Mouse (Mus musculus): ENCODE measurements around the gene Zfp787. TPM values are rescaled to one million over a fixed set of nuclear protein-coding genes. Genes with fewer than 3 reads are reported as not detected.
"Not testable (repeated sequence)": the region's sequence is repeated elsewhere in the genome, so short reads cannot be mapped to it uniquely, and the experiment has no call there.

Zfp787 gene
- polyA plus RNA-seq, 1 experiment from 2014 or later = 27.8 TPM

GRCm38 (mm10) chr7:6143991-6144531 is 11.7 kb downstream of the Zfp787 start:
- 76% methylated on average over 2 of the region's 2 CpGs for WGBS
- no peak overlapping the region for H3K27ac ChIP-seq
- no peaks in the 10 kb centered on the region for H3K27me3 ChIP-seq
- H3K4me1 ChIP-seq = peaks cover 13% of the 10 kb centered on the region; the same call in 1 of the 2 replicates
- peaks cover 18% of the 10 kb centered on the region for H3K36me3 ChIP-seq (replicated peaks)
- no peak overlapping the region for H3K4me3 ChIP-seq (replicated peaks)
- H3K9ac ChIP-seq = no peak overlapping the region
- ATAC-seq (ENCODE audit: low FRiP score) = no peak
- H3K4me2 ChIP-seq = no peak overlapping the region
- H3K9me3 ChIP-seq = no peaks in the 10 kb centered on the region

GRCm38 (mm10) chr7:6139295-6139694 is 16.5 kb downstream of the Zfp787 start:
- ATAC-seq (ENCODE audit: low FRiP score) = no peak
- Histone ChIP-seq H3K27me3 (no peaks in the 10 kb centered on the region), H3K9me3 (no peaks in the 10 kb centered on the region), H3K4me1 (peaks cover 3% of the 10 kb centered on the region; the same call in 1 of the 2 replicates), H3K27ac (no peak overlapping the region), H3K4me2 (no peak overlapping the region), H3K9ac (no peak overlapping the region), H3K36me3 (replicated peaks) (peaks cover 26% of the 10 kb centered on the region), H3K4me3 (replicated peaks) (no peak overlapping the region)
- WGBS = 86% methylated on average over 3 of the region's 3 CpGs

- H3K27me3 ChIP-seq = no peaks in the 10 kb centered on the region
- H3K4me1 ChIP-seq = no peaks in the 10 kb centered on the region
- no peak overlapping the region for H3K4me3 ChIP-seq (replicated peaks)
- ATAC-seq (ENCODE audit: low FRiP score) = no peak
- H3K9me3 ChIP-seq = peaks cover 8% of the 10 kb centered on the region
- no peak overlapping the region for H3K9ac ChIP-seq
- H3K36me3 ChIP-seq (replicated peaks) = peaks cover 46% of the 10 kb centered on the region
- H3K27ac ChIP-seq = no peak overlapping the region
- H3K4me2 ChIP-seq = no peak overlapping the region
Measured at GRCm38 (mm10) chr7:6136497-6136896, 19.3 kb downstream of the Zfp787 start.

- H3K27me3 ChIP-seq = no peaks in the 10 kb centered on the region
- no peaks in the 10 kb centered on the region for H3K4me1 ChIP-seq
- ATAC-seq (ENCODE audit: low FRiP score) = no peak
- H3K9me3 ChIP-seq = peaks cover 8% of the 10 kb centered on the region
- H3K4me3 ChIP-seq (replicated peaks) = no peak overlapping the region
- H3K36me3 ChIP-seq (replicated peaks) = peaks cover 34% of the 10 kb centered on the region
- 85% methylated on average over 30 of the region's 30 CpGs for WGBS
- no peak overlapping the region for H3K27ac ChIP-seq
- no peak overlapping the region for H3K9ac ChIP-seq
- H3K4me2 ChIP-seq = no peak overlapping the region
Measured at GRCm38 (mm10) chr7:6132646-6133045, 23.2 kb downstream of the Zfp787 start.

GRCm38 (mm10) chr7:6130346-6130745 is 25.5 kb downstream of the Zfp787 start:
- ATAC-seq (ENCODE audit: low FRiP score) = no peak
- no peak overlapping the region for H3K9ac ChIP-seq
- no peak overlapping the region for H3K27ac ChIP-seq
- 47% methylated on average over 4 of the region's 4 CpGs for WGBS
- H3K36me3 ChIP-seq (replicated peaks) = peaks cover 26% of the 10 kb centered on the region
- no peaks in the 10 kb centered on the region for H3K27me3 ChIP-seq
- no peak overlapping the region for H3K4me3 ChIP-seq (replicated peaks)
- H3K9me3 ChIP-seq = peaks cover 8% of the 10 kb centered on the region
- H3K4me1 ChIP-seq = no peaks in the 10 kb centered on the region
- H3K4me2 ChIP-seq = no peak overlapping the region

- WGBS = 42% methylated on average over 7 of the region's 7 CpGs
- H3K4me3 ChIP-seq (replicated peaks) = no peak overlapping the region
- H3K27ac ChIP-seq = no peak overlapping the region
- H3K36me3 ChIP-seq (replicated peaks) = peaks cover 3% of the 10 kb centered on the region
- H3K27me3 ChIP-seq = no peaks in the 10 kb centered on the region
- H3K9ac ChIP-seq = no peak overlapping the region
- no peak overlapping the region for H3K4me2 ChIP-seq
- H3K4me1 ChIP-seq = no peaks in the 10 kb centered on the region
- no peaks in the 10 kb centered on the region for H3K9me3 ChIP-seq
- ATAC-seq (ENCODE audit: low FRiP score) = peak; percentile 56
Measured at GRCm38 (mm10) chr7:6126690-6127448, 28.9 kb downstream of the Zfp787 start.

- H3K9me3 ChIP-seq; ATAC-seq (ENCODE audit: low FRiP score); H3K9ac ChIP-seq; H3K36me3 ChIP-seq (replicated peaks); H3K4me1 ChIP-seq; H3K4me2 ChIP-seq; H3K27ac ChIP-seq; H3K4me3 ChIP-seq (replicated peaks); H3K27me3 ChIP-seq: not testable (repeated sequence)
- WGBS = 75% methylated on average over 1 of the region's 1 CpGs
Measured at GRCm38 (mm10) chr7:6121128-6121527, 34.7 kb downstream of the Zfp787 start.

GRCm38 (mm10) chr7:6120104-6120503 is 35.7 kb downstream of the Zfp787 start:
- 79% methylated on average over 2 of the region's 2 CpGs for WGBS

GRCm38 (mm10) chr7:6119501-6119900 is 36.3 kb downstream of the Zfp787 start:
- Histone ChIP-seq H3K4me3 (replicated peaks) (no peak overlapping the region), H3K27ac (no peak overlapping the region), H3K27me3 (no peaks in the 10 kb centered on the region), H3K9me3 (peaks cover 5% of the 10 kb centered on the region), H3K4me1 (no peaks in the 10 kb centered on the region), H3K4me2 (no peak overlapping the region), H3K36me3 (replicated peaks) (no peaks in the 10 kb centered on the region), H3K9ac (no peak overlapping the region)
- WGBS = 72% methylated on average over 3 of the region's 3 CpGs
- no peak for ATAC-seq (ENCODE audit: low FRiP score)

More at GRCm38 (mm10) chr7:6120104-6120503, 35.7 kb downstream of the Zfp787 start:
- H3K4me3 ChIP-seq (replicated peaks); H3K27ac ChIP-seq; ATAC-seq (ENCODE audit: low FRiP score); H3K27me3 ChIP-seq; H3K9me3 ChIP-seq; H3K4me1 ChIP-seq; H3K4me2 ChIP-seq; H3K9ac ChIP-seq; H3K36me3 ChIP-seq (replicated peaks): not testable (repeated sequence)

Other genes with a start within 250 kb of the Zfp787 start
- not detected in 2 replicates for gene Vmn1r65, start 145.0 kb downstream of the Zfp787 start, polyA plus RNA-seq (2016; fragmentation: Nextera tagmentation; extraction: Ambion mirVana)
- not detected in 2 replicates for gene Nlrp4c, start 110.8 kb downstream of the Zfp787 start, polyA plus RNA-seq (2016; fragmentation: Nextera tagmentation; extraction: Ambion mirVana)
- gene Zfp444, start 16.2 kb upstream of the Zfp787 start, polyA plus RNA-seq (2016; fragmentation: Nextera tagmentation; extraction: Ambion mirVana) = 75.1 and 81.3 TPM in 2 replicates
- gene Galp, start 41.1 kb upstream of the Zfp787 start, polyA plus RNA-seq (2016; fragmentation: Nextera tagmentation; extraction: Ambion mirVana) = not detected in 2 replicates
- not detected in 2 replicates for gene Zscan5b, start 66.3 kb upstream of the Zfp787 start, polyA plus RNA-seq (2016; fragmentation: Nextera tagmentation; extraction: Ambion mirVana)
- gene Epp13, start 96.7 kb upstream of the Zfp787 start, polyA plus RNA-seq (2016; fragmentation: Nextera tagmentation; extraction: Ambion mirVana) = not detected in 2 replicates
- gene Zfp667, start 130.6 kb upstream of the Zfp787 start, polyA plus RNA-seq (2016; fragmentation: Nextera tagmentation; extraction: Ambion mirVana) = 14.0 and 15.8 TPM in 2 replicates
- gene Zfp583, start 175.3 kb upstream of the Zfp787 start, polyA plus RNA-seq (2016; fragmentation: Nextera tagmentation; extraction: Ambion mirVana) = 7.2 and 7.5 TPM in 2 replicates
- gene Gm3854, start 187.8 kb upstream of the Zfp787 start, polyA plus RNA-seq (2016; fragmentation: Nextera tagmentation; extraction: Ambion mirVana) = 3.8 and 4.1 TPM in 2 replicates
- gene Zfp78, start 207.3 kb upstream of the Zfp787 start, polyA plus RNA-seq (2016; fragmentation: Nextera tagmentation; extraction: Ambion mirVana) = 2.8 TPM in 2 replicates
- gene Zfp28, start 227.3 kb upstream of the Zfp787 start, polyA plus RNA-seq (2016; fragmentation: Nextera tagmentation; extraction: Ambion mirVana) = 15.2 and 15.8 TPM in 2 replicates
- 0.82 and 1.6 TPM in 2 replicates for gene Smim17, start 242.7 kb upstream of the Zfp787 start, polyA plus RNA-seq (2016; fragmentation: Nextera tagmentation; extraction: Ambion mirVana)

Measured in forebrain, embryonic 12.5 days (tissue).